Mouse (Mus musculus) midbrain, embryonic 10.5 days (tissue): ENCODE measurements around the gene Rfx5. TPM values are rescaled to one million over a fixed set of nuclear protein-coding genes. Genes with fewer than 3 reads are reported as not detected.

Experiments used
- microRNA-seq: library from miRNA; unstranded; fragments of <30 nt; microRNA quantifications from one replicate; pipeline ENCODE4, GENCODE M21; 2017
- polyA plus RNA-seq: library from polyadenylated mRNA; unstranded; fragments of >200 nt; fragmentation: Nextera tagmentation; extraction: Ambion mirVana; gene quantifications from 2 replicates; pipeline ENCODE4 v1.2.1, GENCODE M21; 2016

Rfx5 gene
- polyA plus RNA-seq, 1 experiment from 2014 or later, result 4.9 TPM

Small RNAs within 50 kb of the gene (microRNA-seq; reads per million reads assigned to microRNA genes)
- gene Mir7013, result 1.2 reads per million

Other genes starting within 250 kb of the Rfx5 start
- gene Cgn, start 167.6 kb upstream of the Rfx5 start, polyA plus RNA-seq, result 5.7 and 5.9 TPM in 2 replicates
- 17.9 and 21.7 TPM in 2 replicates for gene Pogz, start 116.5 kb upstream of the Rfx5 start, polyA plus RNA-seq
- 349 and 357 TPM in 2 replicates for gene Psmb4, start 67.1 kb upstream of the Rfx5 start, polyA plus RNA-seq
- 4.1 and 4.2 TPM in 2 replicates for gene Selenbp1, start 21.0 kb upstream of the Rfx5 start, polyA plus RNA-seq
- 21.4 and 24.9 TPM in 2 replicates for gene Pi4kb, start 20.7 kb downstream of the Rfx5 start, polyA plus RNA-seq
- 40.0 and 42.2 TPM in 2 replicates for gene Zfp687, start 61.4 kb downstream of the Rfx5 start, polyA plus RNA-seq
- gene Psmd4, start 88.5 kb downstream of the Rfx5 start, polyA plus RNA-seq, result 341 and 345 TPM in 2 replicates
- gene Pip5k1a, start 152.9 kb downstream of the Rfx5 start, polyA plus RNA-seq, result 18.0 and 18.7 TPM in 2 replicates
- gene Vps72, start 156.9 kb downstream of the Rfx5 start, polyA plus RNA-seq, result 278 and 290 TPM in 2 replicates
- 0.27 and 0.88 TPM in 2 replicates for gene Tmod4, start 170.4 kb downstream of the Rfx5 start, polyA plus RNA-seq
- 79.5 and 88.6 TPM in 2 replicates for gene Scnm1, start 179.9 kb downstream of the Rfx5 start, polyA plus RNA-seq
- 13.5 and 17.0 TPM in 2 replicates for gene Lysmd1, start 180.0 kb downstream of the Rfx5 start, polyA plus RNA-seq
- 1.8 and 3.0 TPM in 2 replicates for gene Tnfaip8l2, start 188.3 kb downstream of the Rfx5 start, polyA plus RNA-seq
- 7.6 and 10.8 TPM in 2 replicates for gene Sema6c, start 206.4 kb downstream of the Rfx5 start, polyA plus RNA-seq